Mouse (Mus musculus) heart, postnatal 36 days (tissue): ENCODE measurements around the gene Srrt. TPM values are rescaled to one million over a fixed set of nuclear protein-coding genes. Genes with fewer than 3 reads are reported as not detected.
A peak's percentile ranks its signal among the peaks of the same experiment; 100 is the strongest.

Experiments
- DNase-seq, 2 experiments: peaks; one replicate each; pipeline ENCODE4 v3.0.0; 2021 to 2022
- intact Hi-C: fragments of 180-260 bp; cut with DNase I; formaldehyde crosslinking; loops from one replicate; pipeline ENCODE4 v1.15.1; 2025
- total RNA-seq, 2 experiments: library from RNA; stranded (reverse); gene quantifications; 2 replicates each; pipeline ENCODE4 v1.2.3; 2021

Gene Srrt
- total RNA-seq, 2 experiments from 2014 or later: 58.3 to 62.6 TPM

DNA sequence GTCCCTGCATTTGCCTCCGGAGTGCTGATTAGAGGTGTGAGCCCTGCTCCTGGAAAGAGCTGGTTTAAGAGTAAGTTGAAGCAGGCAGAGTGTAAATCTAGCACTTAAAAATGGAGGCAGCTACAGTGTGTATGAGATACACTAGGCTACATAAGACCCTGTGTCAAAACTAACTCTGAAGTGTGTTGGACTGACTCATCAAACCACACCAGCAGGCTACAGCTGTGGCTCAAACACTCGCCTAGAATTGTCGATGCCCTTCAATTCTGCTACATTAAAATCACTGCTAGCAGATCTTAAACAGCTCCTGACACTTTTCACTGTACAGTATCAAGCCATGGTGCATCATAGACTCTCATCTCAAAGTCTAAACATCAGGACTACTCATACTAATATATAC lies 3.3 kb downstream of the Srrt start:
- DNase-seq: no peak
- intact Hi-C loops: no loop called here

DNA sequence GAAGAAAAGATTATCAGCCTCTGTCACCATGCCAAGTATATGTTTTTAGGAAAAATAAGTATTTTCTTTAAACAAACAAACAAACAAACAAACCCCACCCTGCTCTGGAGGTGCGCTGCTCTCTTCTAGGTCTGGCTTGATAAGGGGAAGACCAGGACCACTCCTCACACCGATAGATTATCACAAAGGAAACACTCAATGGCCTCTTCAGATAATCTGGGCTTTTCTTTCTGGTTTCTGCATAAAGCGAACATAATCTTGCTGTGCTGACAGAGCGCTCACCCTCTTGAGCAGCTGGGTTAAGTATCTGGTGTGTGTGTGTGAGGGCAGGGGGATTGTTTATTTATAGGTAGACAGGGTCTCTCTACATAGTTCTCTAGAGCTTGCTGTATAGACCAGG lies 3.9 kb downstream of the Srrt start:
- intact Hi-C loops: no loop called here

DNA sequence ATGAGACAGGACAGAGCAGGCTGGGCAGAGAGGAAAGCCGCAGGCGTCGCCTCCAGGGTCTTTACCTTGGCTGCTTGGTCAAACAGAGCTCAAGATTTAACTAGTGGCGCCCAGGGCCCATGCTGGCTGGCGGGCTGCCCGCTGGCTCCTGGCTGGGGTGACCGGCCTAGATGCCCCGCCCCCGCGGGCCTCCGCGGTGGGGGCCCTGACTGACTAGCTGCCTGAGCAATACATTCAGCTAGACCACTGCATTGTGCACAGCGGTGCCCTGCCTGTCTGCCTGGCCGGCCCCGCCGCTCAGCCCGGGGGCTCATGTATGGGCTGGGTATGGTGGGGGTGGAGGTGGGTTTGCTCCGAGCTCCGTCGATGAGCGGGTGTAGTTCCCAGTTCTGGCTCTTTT lies 6.2 kb downstream of the Srrt start:
- no peak for DNase-seq
- intact Hi-C loops: no loop called here

More for the DNA sequence above, 3.9 kb downstream of the Srrt start:
- no peak for DNase-seq

DNA sequence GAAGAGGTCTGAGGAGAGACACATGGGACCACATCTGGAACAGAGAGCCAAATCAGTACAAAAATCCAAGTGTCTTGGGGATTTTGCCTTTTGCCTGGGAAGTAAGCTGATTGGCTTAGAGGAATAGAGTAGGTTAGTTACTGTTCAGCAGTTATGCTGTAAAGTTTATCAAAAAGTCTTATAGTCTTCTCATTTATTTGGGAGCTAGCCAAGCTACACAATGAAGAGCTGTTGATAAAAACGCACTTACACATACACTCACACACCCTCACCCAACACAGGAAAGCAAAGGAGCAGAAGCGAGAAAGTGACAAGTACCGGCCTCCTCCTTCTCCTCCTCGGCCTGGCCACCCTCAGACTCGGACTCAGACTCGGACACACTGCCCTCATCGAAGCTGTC lies 8.2 kb downstream of the Srrt start:
- intact Hi-C loops: no loop called here

DNA sequence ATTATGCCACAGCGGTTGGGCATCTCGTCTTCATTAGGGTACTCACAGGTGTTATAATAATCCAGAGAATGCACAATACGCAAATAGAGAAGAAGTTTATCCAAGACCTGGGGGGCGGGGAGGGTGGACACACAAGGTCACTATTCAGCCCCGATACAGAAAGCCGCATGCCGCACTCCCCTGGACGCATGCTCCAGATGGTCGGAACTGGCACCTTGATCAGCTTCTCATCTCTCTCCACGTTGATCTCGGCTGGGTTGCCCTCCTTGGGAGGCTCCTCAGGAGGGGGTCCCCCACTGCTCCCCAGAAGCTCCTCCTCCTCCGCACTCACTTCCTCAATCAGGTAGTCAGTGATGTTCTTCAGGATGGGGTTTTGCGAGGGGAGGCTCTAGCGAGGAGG lies 10.3 kb downstream of the Srrt start:
- no peak for DNase-seq
- intact Hi-C loops: no loop called here

More for the DNA sequence above, 8.2 kb downstream of the Srrt start:
- DNase-seq: no peak

DNA sequence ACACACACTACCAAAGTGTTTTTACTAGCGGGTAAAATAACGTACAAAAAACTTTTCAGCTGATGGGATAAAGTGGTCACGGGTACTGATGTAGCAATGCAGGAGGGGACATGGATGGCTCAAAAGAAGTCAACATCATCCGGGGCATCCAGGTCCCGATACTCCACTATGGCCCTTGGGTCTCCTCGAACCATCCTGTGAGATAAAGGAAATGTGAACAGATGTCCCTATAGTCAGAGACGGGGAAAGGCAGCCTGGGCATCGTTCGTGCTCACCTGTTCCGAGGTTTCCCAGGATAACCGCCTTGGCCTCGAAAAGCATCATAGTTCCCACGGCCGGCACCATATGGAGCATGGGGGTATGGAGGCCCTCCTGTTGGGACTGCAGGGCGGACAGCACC lies 11.8 kb downstream of the Srrt start:
- no peak for DNase-seq
- intact Hi-C loops: no loop called here

DNA sequence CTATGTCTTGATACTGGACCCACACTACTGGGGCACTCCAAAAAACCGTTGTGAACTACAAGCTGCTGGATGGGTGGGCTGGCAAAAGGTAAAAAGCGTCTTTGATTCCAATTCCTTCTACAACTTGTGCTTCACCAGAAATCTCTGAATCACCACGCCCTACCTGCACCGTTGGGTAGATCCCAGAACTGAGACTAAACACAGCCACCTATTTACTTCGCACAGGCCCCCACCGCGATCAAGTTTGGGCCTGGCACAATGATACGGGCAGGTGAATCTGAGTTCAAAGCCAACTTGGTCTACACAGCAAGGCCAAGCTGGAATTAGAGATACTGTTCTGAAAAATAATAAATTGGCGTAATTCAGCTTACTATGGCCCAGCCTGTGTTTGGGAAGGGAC lies 12.2 kb downstream of the Srrt start:
- no peak for DNase-seq
- intact Hi-C loops: no loop called here

DNA sequence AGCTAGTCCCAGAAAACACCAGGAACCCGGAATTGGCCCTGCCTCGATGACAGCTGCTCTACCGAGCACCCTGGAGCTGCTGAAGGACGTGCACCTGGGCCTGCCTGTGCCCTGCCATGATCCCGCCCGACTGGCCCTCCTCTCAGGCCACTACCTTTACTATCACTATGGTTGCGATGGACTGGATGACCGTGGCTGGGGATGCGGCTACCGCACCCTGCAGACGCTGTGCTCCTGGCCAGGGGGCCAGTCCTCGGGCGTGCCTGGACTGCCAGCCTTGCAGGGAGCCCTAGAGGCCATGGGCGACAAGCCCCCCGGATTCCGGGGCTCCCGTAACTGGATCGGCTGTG lies 12.8 kb downstream of the Srrt start:
- DNase-seq: no peak
- intact Hi-C loops: no loop called here

DNA sequence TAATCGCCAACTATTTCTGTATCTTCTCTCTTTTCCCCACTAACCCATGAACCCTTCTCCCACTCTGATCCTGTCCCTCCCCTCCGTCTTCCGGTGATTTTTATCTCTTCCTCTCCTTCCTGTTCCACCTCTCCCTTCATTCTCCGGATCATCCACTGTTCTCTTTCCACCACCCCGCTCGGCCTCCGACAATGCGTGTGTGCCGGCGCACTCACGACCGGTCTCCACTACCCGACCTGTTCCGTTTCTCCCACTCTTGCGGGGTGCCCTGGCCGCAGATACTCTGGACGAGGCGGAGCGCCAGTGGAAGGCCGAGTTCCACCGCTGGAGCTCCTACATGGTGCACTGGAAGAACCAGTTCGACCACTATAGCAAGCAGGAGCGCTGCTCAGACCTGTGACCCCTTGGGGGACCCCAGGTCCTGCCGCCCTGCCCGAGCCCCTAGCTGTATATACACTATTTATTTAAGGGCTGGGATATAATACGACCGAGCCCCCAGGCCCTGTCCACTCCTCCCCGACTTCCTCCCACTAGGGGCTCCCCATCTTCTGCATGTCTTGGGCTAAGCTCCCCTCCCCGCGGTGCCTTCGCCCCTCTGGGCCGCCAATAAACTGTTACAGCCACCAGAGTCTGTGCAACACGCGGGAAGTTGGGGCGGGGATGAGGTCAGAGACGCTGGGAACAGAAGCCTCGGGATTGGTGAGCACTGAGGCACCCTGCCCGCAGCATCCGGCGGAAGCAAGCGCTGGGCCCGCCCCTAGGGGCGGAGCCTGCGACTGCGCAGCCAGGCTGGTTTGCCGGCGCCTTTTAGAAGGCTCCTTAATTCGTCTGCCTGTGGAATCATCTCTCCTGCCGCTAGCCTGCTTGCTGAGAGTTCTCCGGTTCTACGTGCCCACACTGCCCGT lies 13.4 kb downstream of the Srrt start, which contains the start of gene Ufsp1:
TSS of gene Ufsp1 (plus strand) at position 791 of the 905 bp plus-strand sequence.
- intact Hi-C loops: no loop called here
- DNase-seq: peak; percentile 93 to 95

DNA sequence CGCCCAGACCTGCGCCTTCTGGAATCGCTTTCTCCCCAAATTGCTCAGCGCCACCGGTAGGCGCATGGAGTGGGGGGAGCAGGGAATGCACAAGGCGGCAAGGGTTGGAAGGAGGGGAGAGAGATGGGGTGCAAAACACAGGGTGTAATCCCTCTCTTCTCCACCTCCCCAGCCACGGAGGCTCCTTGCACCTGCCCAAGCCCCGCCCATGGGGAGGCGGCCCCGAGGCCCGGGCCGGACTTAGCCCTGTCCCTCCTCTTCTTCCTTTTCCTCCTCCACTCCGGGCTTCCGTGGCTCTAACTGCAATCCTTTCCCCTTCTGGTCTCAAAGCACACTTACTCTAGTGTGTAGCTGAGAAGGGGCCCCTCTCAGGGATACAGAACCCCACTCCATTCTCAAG lies 14.2 kb downstream of the Srrt start:
- DNase-seq: peak; percentile 72 to 74
- intact Hi-C loops: no loop called here

DNA sequence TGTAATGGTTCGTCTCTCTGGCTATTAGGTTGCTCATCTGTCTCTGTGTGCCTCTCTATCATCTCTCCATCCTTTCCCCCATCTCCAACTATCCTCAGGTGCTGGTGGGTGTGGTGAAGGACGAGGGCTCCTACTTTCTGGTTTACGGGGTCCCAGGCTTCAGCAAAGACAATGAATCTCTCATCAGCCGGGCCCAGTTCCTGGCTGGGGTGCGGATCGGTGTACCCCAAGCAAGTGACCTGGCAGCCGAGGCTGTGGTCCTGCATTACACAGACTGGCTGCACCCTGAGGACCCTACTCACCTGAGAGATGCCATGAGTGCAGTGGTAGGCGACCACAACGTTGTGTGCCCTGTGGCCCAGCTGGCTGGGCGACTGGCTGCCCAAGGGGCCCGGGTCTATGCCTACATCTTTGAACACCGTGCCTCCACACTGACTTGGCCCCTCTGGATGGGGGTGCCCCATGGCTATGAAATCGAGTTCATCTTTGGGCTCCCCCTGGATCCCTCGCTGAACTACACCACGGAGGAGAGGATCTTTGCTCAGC lies 16.0 kb downstream of the Srrt start:
- no peak for DNase-seq
- intact Hi-C loops: loop anchor here (2.0 kb wide), 2 partner anchors 23 to 89 kb away; partner anchors contain the start of gene Trip6

DNA sequence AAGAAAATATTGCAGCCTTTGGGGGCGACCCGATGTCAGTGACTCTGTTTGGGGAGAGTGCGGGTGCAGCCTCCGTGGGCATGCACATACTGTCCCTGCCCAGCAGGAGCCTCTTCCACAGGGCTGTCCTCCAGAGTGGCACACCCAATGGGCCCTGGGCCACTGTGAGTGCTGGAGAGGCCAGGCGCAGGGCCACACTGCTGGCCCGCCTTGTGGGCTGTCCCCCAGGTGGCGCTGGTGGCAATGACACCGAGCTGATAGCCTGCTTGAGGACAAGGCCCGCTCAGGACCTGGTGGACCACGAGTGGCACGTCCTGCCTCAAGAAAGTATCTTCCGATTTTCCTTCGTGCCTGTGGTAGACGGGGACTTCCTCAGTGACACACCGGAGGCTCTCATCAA lies 16.8 kb downstream of the Srrt start:
- intact Hi-C loops: loop anchor here (2.0 kb wide), 2 partner anchors 24 to 90 kb away; partner anchors contain the start of gene Trip6
- peak; percentile 49 to 72 for DNase-seq

DNA sequence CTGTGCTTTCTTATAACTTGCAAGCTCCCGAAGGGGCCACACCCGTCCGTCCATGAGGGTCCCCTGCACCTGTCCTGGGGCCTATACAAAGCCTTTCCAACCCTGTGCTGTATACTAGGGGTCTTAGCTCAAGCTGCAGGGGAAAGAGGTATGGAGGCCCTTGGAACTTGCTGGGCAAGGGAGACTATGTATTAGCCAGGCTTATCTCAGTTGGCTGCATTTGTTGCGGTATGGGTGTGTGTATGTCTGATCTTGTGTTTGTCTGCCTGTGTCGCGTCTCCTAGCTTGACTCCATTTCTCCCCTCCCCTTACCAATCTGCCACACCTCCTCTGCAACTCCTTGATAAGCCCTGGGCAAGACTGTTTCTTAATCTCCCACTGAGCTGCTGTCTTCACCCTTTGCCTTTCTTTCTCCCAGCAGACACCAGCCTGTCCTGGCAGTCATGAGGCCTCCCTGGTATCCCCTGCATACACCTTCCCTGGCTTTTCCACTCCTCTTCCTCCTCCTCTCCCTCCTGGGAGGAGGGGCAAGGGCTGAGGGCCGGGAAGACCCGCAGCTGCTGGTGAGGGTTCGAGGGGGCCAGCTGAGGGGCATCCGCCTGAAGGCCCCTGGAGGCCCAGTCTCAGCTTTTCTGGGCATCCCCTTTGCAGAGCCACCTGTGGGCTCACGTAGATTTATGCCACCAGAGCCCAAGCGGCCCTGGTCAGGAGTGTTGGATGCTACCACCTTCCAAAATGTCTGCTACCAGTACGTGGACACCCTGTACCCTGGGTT lies 17.7 kb downstream of the Srrt start:
- DNase-seq: no peak
- intact Hi-C loops: loop anchor here (2.0 to 5.0 kb wide), 3 partner anchors 25 to 257 kb away; partner anchors contain the start of gene Trip6

DNA sequence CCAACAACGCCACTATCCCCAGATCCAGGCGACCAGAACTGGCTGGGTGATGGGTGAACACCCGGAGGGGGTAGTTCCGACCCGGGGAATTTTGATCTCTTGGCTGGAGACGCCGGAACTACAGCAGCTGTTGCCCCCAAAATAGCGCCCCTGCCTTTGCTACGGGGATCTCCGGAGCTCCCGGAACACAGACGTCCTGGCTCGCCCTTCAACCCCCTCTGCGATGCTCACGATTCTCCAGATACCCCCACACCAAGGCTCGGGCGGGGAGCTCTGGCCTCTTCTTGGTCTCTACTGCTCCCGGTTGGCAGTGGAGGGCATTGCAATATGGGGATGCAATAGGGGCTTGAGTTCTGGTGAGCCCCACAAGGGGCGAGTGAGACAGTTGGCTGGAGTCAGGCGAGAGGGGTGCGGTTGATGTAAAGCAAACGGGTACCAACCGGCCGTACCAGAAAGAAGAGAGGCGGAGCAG lies 18.4 kb downstream of the Srrt start:
- intact Hi-C loops: loop anchor here (5.0 kb wide), 1 partner anchor 257 kb away; no protein-coding TSS in a partner anchor
- no peak for DNase-seq

DNA sequence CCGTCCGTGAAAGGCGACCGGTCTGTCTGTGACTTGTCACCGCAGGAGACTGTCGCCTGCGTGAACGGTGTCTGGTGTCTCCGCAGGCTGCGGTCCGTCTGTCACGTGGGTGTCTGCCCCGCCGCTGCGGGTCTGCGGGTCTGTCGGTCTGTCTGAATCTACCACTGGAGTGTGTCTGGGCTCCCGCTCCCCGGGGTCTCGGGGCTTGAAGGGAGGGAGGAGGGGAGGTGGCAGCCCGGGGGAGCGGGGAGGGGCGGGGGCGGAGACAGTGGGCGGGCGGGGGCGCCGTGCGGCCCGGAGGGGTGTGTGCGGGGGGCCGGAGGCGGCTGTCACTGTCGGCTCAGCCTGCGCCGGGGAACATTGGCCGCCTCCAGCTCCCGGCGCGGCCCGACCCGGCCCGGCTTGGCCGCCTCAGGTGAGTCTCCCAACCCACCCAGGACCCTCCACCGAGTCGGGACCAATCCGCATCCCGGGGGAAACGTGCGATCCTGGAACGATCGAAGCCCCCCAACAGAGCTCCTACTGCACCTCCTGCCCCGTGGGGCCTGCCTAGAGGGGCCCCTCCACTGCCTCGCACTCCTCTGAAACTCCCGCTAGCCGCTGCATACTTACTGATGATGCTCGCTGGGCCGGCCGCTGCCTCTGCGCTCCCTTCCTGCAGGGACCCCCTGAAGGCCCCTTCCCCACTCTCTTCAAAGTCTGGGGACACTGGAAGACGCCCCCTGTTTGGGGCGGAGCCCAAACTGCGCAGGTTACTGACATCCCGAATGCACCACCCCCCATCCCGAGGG lies 19.3 kb downstream of the Srrt start:
- DNase-seq: peak in 1 of 2 experiments; percentile 44
- intact Hi-C loops: loop anchor here (5.0 kb wide), 1 partner anchor 256 kb away; no protein-coding TSS in a partner anchor

DNA sequence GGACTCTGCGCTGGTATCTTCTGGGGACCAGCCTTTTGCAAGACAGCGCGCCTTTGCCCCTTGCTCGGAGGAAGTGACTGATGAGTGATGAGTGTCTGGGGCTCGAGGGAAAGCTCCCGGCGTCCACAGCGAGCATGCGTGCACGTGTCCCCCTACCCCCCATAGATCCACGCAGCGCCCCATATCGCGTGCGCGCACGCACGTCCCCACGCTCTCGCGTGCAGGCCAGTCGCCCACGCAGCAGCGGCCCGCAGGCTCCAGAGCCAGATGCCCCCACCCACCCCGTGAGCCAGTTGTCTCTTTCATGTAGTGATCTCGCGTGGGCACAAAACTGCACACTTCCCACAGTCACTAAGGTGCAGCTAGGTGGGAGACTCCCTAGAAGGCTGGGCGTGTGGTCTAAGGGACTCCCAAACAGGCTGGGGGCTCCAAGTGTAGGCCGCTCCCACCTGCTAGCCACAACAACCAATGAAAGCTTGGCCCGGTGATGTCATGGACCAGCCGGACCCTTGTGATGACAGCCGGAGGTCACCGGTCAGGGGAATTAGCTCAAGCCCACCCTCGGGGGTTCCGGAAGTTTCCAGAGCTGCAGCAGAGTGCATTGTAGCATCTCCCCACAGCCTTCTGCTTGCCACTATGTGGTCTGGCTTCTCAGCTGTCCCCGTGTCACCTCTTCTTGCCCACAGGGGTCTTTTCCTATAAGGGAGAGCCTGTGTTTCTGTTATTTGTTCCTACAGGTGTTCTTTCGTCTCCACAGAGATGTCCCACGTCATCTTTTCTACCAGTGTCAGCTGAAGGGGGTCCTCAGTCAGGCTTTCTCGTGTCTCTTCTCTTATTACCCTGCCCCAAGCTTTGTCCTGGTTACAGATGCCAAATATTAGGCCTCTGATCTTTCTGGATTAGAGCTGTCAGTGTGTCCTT lies 20.2 kb downstream of the Srrt start, which contains the start of gene Ache:
TSS of gene Ache (plus strand) at position 488 of the 921 bp plus-strand sequence.
- intact Hi-C loops: loop anchor here (5.0 kb wide), 1 partner anchor 255 kb away; no protein-coding TSS in a partner anchor

DNA sequence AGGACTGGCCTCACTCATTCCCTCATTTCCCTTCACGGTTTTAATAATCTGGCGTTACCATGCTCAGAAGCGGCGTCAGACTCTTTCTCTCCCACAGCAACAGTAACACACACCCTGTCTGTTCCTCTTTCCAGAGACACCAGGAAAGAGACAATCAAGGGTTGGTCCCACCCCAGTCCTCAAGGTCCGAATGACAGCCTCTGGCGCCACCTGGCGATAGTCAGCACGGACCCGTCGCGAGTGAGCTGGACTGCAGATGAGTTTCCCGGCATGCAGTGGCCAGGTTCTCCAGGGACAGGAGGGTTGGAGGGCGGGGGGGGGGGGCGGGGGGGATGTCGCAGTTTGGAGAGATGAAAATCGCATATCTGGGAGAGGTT lies 20.8 kb downstream of the Srrt start:
- DNase-seq: peak; percentile 92 to 94
- intact Hi-C loops: loop anchor here (1.0 to 5.0 kb wide), 3 partner anchors 127 to 254 kb away; no protein-coding TSS in a partner anchor

More for the DNA sequence above, 20.2 kb downstream of the Srrt start, which contains the start of gene Ache:
- DNase-seq: peak in 1 of 2 experiments; percentile 35

DNA sequence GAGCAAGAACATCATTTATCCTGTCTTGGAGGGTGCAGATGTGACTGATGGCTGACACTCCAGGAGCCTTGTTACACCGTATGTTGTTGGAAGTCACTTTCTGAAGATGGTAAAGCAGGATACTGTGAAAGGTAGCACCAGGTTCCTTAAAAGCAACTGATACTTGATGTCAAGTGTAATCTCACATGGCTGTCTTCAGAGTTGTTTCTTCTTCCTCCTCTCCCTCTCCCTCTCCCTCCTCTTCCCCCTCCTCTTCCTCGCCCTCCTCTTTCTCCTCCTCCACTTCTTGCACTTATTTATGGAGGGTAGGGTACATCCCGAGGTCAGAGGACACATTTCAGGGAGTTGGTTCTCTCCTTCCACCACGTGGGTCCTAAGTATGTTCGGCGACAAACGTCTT lies 21.5 kb downstream of the Srrt start:
- intact Hi-C loops: loop anchor here (1.0 to 5.0 kb wide), 3 partner anchors 127 to 254 kb away; no protein-coding TSS in a partner anchor

More for the DNA sequence above, 21.5 kb downstream of the Srrt start:
- no peak for DNase-seq
